Mouse (Mus musculus) liver, embryonic 12.5 days (tissue): Measurements from ENCODE around the gene Fbxl5. TPM values are rescaled to one million over a fixed set of nuclear protein-coding genes. Genes with fewer than 3 reads are reported as not detected.

Experiments used
- ATAC-seq: fragments of 200-750 bp; cut with Nextera tagmentation; 2 replicates; pipeline ENCODE4 v1.8.0; 2017; ENCODE audit warnings: moderate number of reproducible peaks, mild to moderate bottlenecking, moderate library complexity
- H3K27ac ChIP-seq: fragments of 300-500 bp; sonication (generic); 2 replicates; pipeline ENCODE4 v1.5.1; 2016; ENCODE audit warnings: mild to moderate bottlenecking
- H3K27me3 ChIP-seq: fragments of 300-500 bp; sonication (generic); replicated peaks from 2 replicates; pipeline ENCODE4 v1.6.1; 2016; ENCODE audit warnings: mild to moderate bottlenecking, moderate library complexity
- H3K36me3 ChIP-seq: fragments of 300-500 bp; sonication (generic); 2 replicates; pipeline ENCODE4 v1.6.1; 2016; ENCODE audit warnings: mild to moderate bottlenecking, moderate library complexity
- H3K4me1 ChIP-seq: fragments of 300-500 bp; sonication (generic); 2 replicates; pipeline ENCODE4 v1.6.1; 2016
- H3K4me2 ChIP-seq: fragments of 300-500 bp; sonication (generic); 2 replicates; pipeline ENCODE4 v1.6.1; 2016; ENCODE audit warnings: mild to moderate bottlenecking, moderate library complexity
- H3K4me3 ChIP-seq: fragments of 300-500 bp; sonication (generic); 2 replicates; pipeline ENCODE4 v1.5.1; 2016; ENCODE audit warnings: mild to moderate bottlenecking, moderate library complexity
- H3K9ac ChIP-seq: fragments of 300-500 bp; sonication (generic); 2 replicates; pipeline ENCODE4 v1.6.1; 2016; ENCODE audit warnings: mild to moderate bottlenecking, moderate library complexity
- H3K9me3 ChIP-seq: fragments of 300-500 bp; sonication (generic); replicated peaks from 2 replicates; pipeline ENCODE4 v1.6.1; 2016; ENCODE audit warnings: mild to moderate bottlenecking, moderate library complexity
- WGBS: fragments of 180-500 bp; shearing (Covaris S2); methylation state at CpG from one replicate; pipeline ENCODE4 v1.1.7; 2016; ENCODE audit not compliant: insufficient replicate concordance; 5-methylcytosine and 5-hydroxymethylcytosine counted together
- polyA plus RNA-seq: library from polyadenylated mRNA; unstranded; fragments of >200 nt; fragmentation: Nextera tagmentation; extraction: Ambion mirVana; gene quantifications from 2 replicates; pipeline ENCODE4 v1.2.1, GENCODE M21; 2016

Gene Fbxl5
- polyA plus RNA-seq, 1 experiment from 2014 or later = 27.3 TPM

GRCm38 (mm10) chr5:43824580-43824979, 3.1 kb upstream of the Fbxl5 start:
- H3K4me2 ChIP-seq = no peak overlapping the region
- H3K27me3 ChIP-seq = no peaks in the 10 kb centered on the region
- H3K9ac ChIP-seq = no peak overlapping the region
- H3K4me3 ChIP-seq = no peak overlapping the region
- no peak overlapping the region for H3K27ac ChIP-seq
- H3K4me1 ChIP-seq = no peaks in the 10 kb centered on the region
- no peak for ATAC-seq
- WGBS = 64% methylated on average over 3 of the region's 3 CpGs
- H3K9me3 ChIP-seq = no peaks in the 10 kb centered on the region
- H3K36me3 ChIP-seq = no peaks in the 10 kb centered on the region

- Histone ChIP-seq H3K27ac (no peak overlapping the region), H3K4me1 (no peaks in the 10 kb centered on the region), H3K9ac (no peak overlapping the region), H3K36me3 (no peaks in the 10 kb centered on the region), H3K9me3 (no peaks in the 10 kb centered on the region), H3K27me3 (no peaks in the 10 kb centered on the region), H3K4me3 (no peak overlapping the region), H3K4me2 (no peak overlapping the region)
- ATAC-seq = no peak
- WGBS = 62% methylated on average over 3 of the region's 3 CpGs
These were observed 1.4 kb upstream of the Fbxl5 start for GRCm38 (mm10) chr5:43822824-43823223.

GRCm38 (mm10) chr5:43822199-43822598, 761 bp upstream of the Fbxl5 start:
- no peak overlapping the region for H3K4me3 ChIP-seq
- no peak overlapping the region for H3K9ac ChIP-seq
- no peaks in the 10 kb centered on the region for H3K36me3 ChIP-seq
- no peak for ATAC-seq
- no peaks in the 10 kb centered on the region for H3K27me3 ChIP-seq
- WGBS = 84% methylated on average over 8 of the region's 8 CpGs
- H3K4me2 ChIP-seq = no peak overlapping the region
- H3K4me1 ChIP-seq = no peaks in the 10 kb centered on the region
- no peak overlapping the region for H3K27ac ChIP-seq
- no peaks in the 10 kb centered on the region for H3K9me3 ChIP-seq

- WGBS = 77% methylated on average over 11 of the region's 11 CpGs
- Histone ChIP-seq H3K9me3 (no peaks in the 10 kb centered on the region), H3K4me1 (no peaks in the 10 kb centered on the region), H3K27me3 (no peaks in the 10 kb centered on the region), H3K4me3 (no peak overlapping the region), H3K4me2 (no peak overlapping the region), H3K36me3 (no peaks in the 10 kb centered on the region), H3K27ac (no peak overlapping the region), H3K9ac (no peak overlapping the region)
- no peak for ATAC-seq
These were observed 653 bp downstream of the Fbxl5 start for GRCm38 (mm10) chr5:43820785-43821184.

GRCm38 (mm10) chr5:43818695-43819094, 2.7 kb downstream of the Fbxl5 start, which contains the start of gene Bst1:
Bst1 (plus strand) TSS chr5:43818885.
- WGBS = 34% methylated on average over 12 of the region's 12 CpGs
- no peaks in the 10 kb centered on the region for H3K4me1 ChIP-seq
- H3K36me3 ChIP-seq = no peaks in the 10 kb centered on the region
- ATAC-seq = peak; percentile 35; the same call in 1 of the 2 replicates
- no peak within 1 kb of the TSS for H3K4me3 ChIP-seq
- no peaks in the 10 kb centered on the region for H3K27me3 ChIP-seq
- no peak within 1 kb of the TSS for H3K27ac ChIP-seq
- no peaks in the 10 kb centered on the region for H3K9me3 ChIP-seq
- no peak within 1 kb of the TSS for H3K9ac ChIP-seq
- H3K4me2 ChIP-seq = no peak within 1 kb of the TSS

- no peak overlapping the region for H3K27ac ChIP-seq
- H3K4me3 ChIP-seq = no peak overlapping the region
- no peaks in the 10 kb centered on the region for H3K4me1 ChIP-seq
- no peak for ATAC-seq
- no peaks in the 10 kb centered on the region for H3K9me3 ChIP-seq
- no peak overlapping the region for H3K9ac ChIP-seq
- no peaks in the 10 kb centered on the region for H3K36me3 ChIP-seq
- H3K4me2 ChIP-seq = no peak overlapping the region
- H3K27me3 ChIP-seq = no peaks in the 10 kb centered on the region
- WGBS = 43% methylated on average over 1 of the region's 1 CpGs
These were observed 5.7 kb downstream of the Fbxl5 start for GRCm38 (mm10) chr5:43815769-43816168.

GRCm38 (mm10) chr5:43814536-43814935, 6.9 kb downstream of the Fbxl5 start:
- no peak overlapping the region for H3K4me2 ChIP-seq
- 70% methylated on average over 2 of the region's 2 CpGs for WGBS
- no peak overlapping the region for H3K27ac ChIP-seq

GRCm38 (mm10) chr5:43810427-43811062, 10.9 kb downstream of the Fbxl5 start:
- Histone ChIP-seq H3K4me1 (0 out of 2 replicates have a peak, but pooled peaks cover 3% of the 10 kb centered on the region), H3K27ac (no peak overlapping the region), H3K9me3 (no peaks in the 10 kb centered on the region), H3K4me3 (no peak overlapping the region), H3K27me3 (peaks cover 8% of the 10 kb centered on the region), H3K4me2 (no peak overlapping the region), H3K36me3 (no peaks in the 10 kb centered on the region), H3K9ac (no peak overlapping the region)
- 69% methylated on average over 1 of the region's 1 CpGs for WGBS
- peak; percentile 34 for ATAC-seq

More at GRCm38 (mm10) chr5:43814536-43814935, 6.9 kb downstream of the Fbxl5 start:
- Histone ChIP-seq H3K9ac (no peak overlapping the region), H3K36me3 (no peaks in the 10 kb centered on the region), H3K4me1 (no peaks in the 10 kb centered on the region), H3K4me3 (no peak overlapping the region), H3K27me3 (no peaks in the 10 kb centered on the region), H3K9me3 (no peaks in the 10 kb centered on the region)
- ATAC-seq = no peak

GRCm38 (mm10) chr5:43807744-43808696, 13.4 kb downstream of the Fbxl5 start:
- Histone ChIP-seq H3K9ac (peak overlapping the region; percentile 56), H3K27ac (no peak overlapping the region), H3K4me2 (peak overlapping the region; percentile 77), H3K4me1 (0 out of 2 replicates have a peak, but pooled peaks cover 3% of the 10 kb centered on the region), H3K27me3 (peaks cover 8% of the 10 kb centered on the region), H3K9me3 (no peaks in the 10 kb centered on the region), H3K4me3 (peak overlapping the region; percentile 49), H3K36me3 (no peaks in the 10 kb centered on the region)
- WGBS = 5% methylated on average over 48 of the region's 48 CpGs
- peak; percentile 72 for ATAC-seq

- 51% methylated on average over 4 of the region's 4 CpGs for whole genome bisulfite sequencing
- Histone ChIP-seq H3K4me2 (no peak overlapping the region), H3K9ac (no peak overlapping the region), H3K36me3 (no peaks in the 10 kb centered on the region), H3K4me3 (no peak overlapping the region), H3K9me3 (no peaks in the 10 kb centered on the region), H3K27me3 (peaks cover 8% of the 10 kb centered on the region), H3K27ac (no peak overlapping the region), H3K4me1 (0 out of 2 replicates have a peak, but pooled peaks cover 3% of the 10 kb centered on the region)
- no peak for ATAC-seq
These were observed 14.5 kb downstream of the Fbxl5 start for GRCm38 (mm10) chr5:43806914-43807313.

- Histone ChIP-seq H3K36me3 (no peaks in the 10 kb centered on the region), H3K4me1 (0 out of 2 replicates have a peak, but pooled peaks cover 3% of the 10 kb centered on the region), H3K27ac (no peak overlapping the region), H3K9ac (no peak overlapping the region), H3K9me3 (no peaks in the 10 kb centered on the region), H3K4me2 (no peak overlapping the region), H3K4me3 (no peak overlapping the region), H3K27me3 (peaks cover 8% of the 10 kb centered on the region)
- no peak for ATAC-seq
- 78% methylated on average over 7 of the region's 7 CpGs for WGBS
These were observed 15.1 kb downstream of the Fbxl5 start for GRCm38 (mm10) chr5:43806340-43806739.

- no peak overlapping the region for H3K9ac ChIP-seq
- H3K4me1 ChIP-seq = 0 out of 2 replicates have a peak, but pooled peaks cover 6% of the 10 kb centered on the region
- H3K27me3 ChIP-seq = peaks cover 8% of the 10 kb centered on the region
- no peaks in the 10 kb centered on the region for H3K9me3 ChIP-seq
- ATAC-seq = no peak
- no peak overlapping the region for H3K4me3 ChIP-seq
- H3K36me3 ChIP-seq = no peaks in the 10 kb centered on the region
- no peak overlapping the region for H3K4me2 ChIP-seq
- WGBS = 68% methylated on average over 2 of the region's 2 CpGs
- H3K27ac ChIP-seq = no peak overlapping the region
These were observed 16.0 kb downstream of the Fbxl5 start for GRCm38 (mm10) chr5:43805401-43805800.
